Mouse (Mus musculus): ENCODE measurements around the gene Morf4l1.
A peak's percentile ranks its signal among the peaks of the same experiment; 100 is the strongest.

The Morf4l1 gene

DNA sequence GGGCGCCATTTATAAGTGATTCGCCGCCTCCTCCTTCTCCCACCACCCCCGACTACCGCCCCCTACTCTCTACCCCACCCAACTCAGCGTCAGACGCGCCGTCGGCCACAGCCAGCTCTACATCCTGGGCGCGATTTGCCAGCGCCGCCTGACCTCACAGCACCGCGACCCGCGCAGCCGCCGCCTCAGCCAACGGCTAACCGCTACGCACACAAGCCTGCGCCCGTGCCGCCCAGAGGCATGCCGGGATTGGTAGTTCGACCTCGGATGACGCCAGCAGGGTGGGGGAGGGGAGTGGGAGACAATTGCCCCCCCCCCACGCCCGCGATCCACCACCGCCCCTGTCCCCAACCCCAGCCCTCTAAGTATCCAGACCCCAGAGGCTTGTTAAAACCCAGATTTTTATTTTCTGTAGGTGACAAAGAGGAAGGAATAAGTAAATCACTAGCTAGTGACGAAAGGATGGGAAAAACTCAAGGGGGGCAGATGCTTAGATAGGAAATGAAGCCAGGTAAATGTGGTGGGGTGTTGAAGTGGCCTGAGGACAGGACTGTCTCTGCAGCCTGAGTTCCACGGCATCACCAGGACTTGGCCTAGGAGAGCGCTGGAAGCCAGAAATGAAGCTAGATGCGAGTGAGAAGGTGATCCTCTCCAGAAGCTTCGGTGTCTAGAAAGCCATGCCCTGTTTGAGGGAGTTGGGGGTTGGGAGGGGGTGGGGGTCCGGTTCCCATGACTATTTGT, at the start of gene Morf4l1:
TSS of gene Morf4l1 (minus strand) at position 208 of the 741 bp plus-strand sequence.
- DNase-seq: peak; percentile 98

DNA sequence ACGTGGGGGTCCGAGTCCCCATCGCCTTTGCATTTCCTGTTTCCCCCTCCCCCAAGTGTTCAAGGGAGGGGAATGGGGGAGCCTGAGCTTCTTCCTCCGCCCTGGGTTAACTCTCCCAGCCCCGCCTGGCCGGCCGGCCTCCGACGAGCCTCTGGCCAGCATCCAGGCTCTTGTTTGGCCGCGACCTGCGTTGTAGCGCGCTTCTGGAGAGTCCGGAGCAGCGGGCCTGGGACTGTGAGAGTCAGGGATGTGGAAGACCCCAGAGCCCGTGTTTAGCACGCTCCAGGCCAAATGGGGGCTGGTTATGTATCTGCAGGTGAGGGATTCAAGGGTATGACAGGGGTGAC, 49.1 kb upstream of the Morf4l1 start:
- DNase-seq: peak; percentile 56 to 64

DNA sequence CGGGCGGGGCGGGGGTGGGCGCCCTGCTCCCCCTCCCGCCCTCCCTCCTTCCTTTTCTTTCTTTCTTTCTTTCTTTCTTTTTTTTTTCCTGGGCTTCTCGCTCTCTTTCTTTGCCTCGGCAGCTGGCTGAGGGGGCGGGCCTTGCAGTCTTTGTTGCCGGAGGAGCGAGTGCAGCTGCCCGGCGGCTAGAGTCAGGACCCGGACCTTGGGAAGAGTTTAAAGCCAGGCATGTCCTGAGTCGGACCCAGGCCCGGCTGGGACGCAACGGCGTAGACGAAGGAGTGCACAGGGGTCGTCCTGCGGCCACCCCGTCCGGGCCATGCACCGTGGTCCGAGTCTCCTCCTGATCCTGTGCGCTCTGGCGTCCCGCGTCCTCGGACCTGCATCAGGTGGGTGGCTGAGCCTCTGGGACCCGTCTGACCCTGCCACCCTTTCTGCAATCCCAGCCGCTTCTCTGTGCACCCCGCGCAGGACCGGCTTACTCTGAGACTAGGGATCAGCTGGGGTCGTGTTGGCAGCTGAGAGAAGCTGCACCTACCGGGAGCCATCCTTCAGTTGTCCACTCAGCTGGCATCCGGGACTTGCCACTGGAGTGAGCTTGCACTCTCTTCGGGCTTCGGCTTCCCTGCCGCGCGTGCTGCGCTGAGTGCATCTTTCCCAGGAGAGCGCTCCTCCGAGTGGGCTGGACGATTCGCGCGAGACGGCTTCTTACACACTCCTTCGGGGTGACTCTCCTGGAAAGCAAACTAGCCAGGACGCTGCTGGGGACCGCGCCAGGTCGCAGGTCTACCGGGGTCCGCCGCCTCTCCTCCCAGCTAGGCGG, 48.6 kb upstream of the Morf4l1 start, which contains the start of gene Adamts7:
TSS of gene Adamts7 (plus strand) at position 144 of the 823 bp plus-strand sequence.
- peak; percentile 46 to 49 for DNase-seq

DNA sequence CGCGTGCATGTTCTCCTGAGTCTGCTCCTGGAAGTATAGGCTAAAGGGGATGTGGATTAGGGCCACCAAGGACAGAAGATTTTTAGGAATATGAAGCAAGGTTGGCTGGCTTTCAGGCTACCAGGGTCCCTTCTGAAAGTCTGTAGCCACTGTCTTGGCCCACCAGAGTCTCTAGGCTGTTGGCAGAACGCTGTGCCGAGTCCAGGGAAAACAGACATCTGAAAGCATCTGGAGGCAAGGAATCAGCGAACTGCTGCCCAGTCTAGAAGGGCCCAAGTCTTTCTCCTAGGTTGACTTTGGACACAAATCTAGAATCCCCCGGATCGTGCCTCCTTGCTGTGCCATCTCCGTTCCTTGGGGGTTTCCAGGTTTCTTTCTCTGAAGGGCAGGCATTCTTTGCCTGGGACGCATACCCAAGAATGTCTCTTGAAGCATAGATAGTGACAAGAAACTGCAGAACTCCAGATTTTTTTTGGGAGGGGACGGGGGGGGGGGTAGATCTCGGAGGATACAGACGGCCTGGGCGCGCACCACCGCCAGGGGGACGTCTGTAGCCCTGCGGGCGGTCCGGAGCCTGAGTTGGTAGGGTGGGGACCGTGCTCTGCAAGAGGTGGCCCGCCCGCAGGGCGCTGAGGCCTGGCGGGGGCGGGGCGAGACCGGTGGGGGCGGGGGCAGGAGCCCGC, 47.8 kb upstream of the Morf4l1 start:
- peak in 1 of 2 experiments; percentile 43 for DNase-seq

DNA sequence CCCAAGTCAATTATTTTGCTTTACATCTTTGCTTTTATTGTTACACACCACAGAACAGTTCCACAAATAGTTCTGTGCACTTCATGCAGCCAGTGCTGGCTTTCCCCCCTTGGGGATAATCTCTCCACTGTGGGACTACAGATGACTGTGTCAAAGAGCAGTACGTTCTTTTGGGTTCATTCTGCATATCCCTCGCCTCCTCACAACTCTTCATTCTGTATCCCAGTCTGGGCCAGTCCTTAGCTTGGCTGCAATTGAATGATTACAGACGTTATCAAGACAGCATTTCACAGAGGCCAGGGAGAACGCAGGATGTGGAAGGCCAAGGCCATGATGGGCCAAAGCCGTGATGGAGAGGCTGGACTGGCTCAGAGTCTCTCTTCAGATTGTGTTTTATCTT, 32.3 kb upstream of the Morf4l1 start:
- no peak for DNase-seq

DNA sequence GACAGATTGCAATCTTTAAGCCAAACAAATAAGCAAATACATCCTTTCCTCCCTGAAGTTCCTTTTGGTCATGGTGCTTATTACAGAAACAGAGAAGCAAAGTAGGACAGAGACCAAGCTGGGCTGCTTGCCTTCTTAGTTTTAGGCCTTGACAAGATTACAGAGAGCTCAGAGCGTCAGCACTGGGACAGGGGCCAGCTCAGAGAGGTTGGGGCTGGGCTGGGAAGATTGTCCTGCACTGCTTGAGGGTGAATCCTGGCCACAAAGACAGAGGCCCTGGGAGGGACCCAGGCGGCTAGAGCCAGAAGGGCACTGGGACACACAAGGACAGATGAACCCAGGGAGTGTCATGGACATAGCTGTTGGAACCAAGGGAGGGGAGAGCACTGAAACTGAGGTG, 31.2 kb upstream of the Morf4l1 start:
- no peak for DNase-seq

DNA sequence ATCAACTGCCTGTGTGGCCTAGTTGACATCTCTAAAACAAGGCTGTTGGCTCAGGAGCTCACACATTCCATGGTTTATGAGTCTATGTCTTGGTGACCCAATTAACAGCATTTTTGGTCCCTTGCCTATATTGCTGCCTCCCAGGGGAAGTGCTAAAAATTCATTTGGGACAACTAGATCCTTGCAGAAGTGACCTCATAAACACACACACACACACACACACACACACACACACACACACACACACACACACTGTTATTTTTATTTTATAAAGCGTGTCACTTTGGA, 22.0 kb upstream of the Morf4l1 start:
- peak; percentile 15 to 35 for DNase-seq

DNA sequence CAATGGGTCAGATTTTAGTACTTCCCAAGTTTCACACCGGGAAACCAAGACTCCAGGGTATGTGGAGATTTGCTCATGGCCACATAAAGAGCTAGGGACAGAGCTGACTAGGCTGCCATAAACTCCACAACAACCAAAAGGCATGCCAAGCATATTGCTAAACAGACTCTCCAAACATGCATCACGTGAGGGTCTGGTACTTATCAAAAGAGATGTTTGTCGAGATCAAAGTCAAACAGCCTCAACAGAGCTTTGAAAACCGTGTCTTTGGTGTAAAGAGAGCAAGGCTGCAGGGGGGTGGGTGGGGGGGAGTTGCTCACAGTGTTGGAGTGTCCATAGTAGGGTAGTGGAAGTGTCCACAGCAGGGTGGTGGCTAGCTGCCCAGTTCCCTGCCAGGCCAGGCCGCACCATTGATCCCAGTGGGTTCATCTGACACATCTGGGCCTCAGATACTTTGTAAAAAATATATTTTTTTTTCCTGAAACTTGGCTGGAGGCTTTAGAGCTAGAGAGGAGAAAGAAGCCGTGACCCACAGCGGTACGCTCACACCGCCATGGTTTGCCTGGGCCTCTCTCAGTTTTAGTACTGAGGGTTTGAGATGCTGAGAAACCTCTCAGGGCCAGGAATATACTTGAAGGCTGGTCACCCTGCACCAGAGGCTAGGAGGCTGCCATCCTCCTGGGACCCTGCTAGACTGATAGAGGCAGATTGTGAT, 21.5 kb upstream of the Morf4l1 start:
- peak; percentile 20 to 24 for DNase-seq

DNA sequence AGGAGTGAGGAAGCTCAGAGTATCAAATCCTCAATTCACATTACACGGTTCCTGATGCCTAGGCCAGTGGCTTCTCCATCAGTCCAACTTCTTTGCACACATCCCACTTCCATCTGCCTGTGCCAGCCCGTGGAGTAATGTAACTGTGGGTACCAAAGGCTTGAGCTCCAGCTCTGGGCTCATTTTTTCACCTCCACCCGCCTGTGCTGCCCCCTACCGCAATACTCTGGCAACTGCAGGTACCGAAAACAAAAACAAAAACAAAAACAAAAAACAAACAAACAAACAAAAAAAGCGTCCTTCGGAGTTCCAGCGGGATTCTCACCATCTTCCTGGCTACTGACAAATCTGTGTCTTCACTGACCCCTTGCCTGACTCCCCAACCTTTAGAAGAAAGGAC, 20.9 kb upstream of the Morf4l1 start:
- peak in 1 of 2 experiments; percentile 25 for DNase-seq

DNA sequence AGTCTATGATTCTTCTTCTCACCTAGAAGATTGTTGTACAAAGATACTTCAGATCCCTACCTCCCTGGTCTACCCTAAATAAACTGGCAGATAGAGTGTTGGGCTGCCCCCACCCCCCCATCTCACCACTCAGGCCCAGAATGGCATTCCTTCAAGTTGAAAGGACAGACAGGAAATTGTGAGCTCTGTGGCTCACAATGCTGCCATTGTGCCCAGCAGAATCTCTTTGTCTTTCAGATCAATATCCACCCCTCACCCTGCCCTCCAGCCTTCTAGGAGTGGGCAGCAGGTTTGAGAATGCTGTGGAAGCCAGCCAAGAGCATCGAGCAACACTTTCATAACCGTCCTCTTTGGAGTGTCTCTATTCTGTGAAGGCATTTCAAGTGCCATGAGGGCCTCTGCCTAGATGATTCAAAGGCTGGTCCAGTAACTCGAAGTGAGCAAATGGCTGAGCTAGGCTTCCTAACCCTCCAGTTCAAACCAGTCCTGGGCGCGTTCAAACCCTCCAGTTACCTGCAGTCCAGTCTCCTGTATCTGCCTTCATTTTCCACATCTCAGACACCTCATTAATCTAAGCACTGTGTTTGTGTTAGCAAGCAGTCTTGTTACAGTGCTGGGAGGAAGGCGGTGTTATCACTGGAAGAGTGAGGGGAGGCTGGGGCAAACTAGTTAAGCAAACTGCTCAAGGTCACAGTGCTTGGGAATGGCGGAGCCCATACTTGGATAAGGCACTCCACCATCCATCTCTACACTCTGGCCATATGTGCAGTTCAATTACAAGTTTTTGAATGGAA, 19.2 kb upstream of the Morf4l1 start:
- DNase-seq: no peak

DNA sequence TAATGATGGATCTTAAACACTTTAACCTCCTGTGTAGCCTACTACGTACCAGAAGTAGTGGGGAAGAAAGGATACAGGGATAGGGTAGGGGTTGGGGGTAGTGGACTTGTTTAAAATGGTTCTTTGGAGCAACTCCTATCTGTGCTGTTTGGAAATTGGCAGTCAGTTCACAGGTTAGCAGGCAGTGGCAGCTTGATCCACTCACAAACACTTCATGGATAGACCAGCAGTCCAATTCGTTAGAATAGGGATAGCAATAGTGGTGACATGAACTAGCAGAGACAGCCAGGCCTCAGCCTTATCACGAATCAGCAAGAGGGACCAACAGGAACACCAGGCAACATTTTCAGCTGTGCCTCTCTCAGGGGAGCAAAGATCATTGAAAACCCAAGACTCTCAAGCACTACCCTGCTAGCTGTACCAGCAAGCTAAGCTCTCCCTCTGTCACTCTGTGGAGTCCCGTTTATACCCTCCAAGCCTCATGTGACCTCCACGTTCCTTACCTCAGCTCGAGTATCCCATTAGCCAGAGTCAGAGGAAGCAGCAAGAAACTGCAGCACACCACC, 14.1 kb upstream of the Morf4l1 start:
- no peak for DNase-seq

DNA sequence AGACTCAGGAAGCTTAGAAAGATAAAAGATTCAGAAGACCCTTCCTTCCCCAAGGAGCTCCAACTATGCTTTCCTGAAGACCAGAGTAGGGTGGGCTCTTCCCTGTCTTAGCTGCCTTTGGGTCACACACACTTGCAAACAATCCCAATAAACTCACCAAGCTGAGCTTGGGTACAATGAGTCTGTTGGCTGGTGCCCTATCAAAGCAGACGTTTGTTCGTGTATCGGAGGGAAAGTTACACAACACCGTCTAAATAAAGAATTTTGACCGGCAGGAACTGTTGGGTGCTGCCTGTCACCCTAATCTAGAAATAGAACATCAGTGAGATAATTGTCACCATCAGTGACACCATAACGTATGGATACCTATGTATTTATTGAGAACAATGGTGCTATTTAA, 12.6 kb upstream of the Morf4l1 start:
- DNase-seq: no peak

DNA sequence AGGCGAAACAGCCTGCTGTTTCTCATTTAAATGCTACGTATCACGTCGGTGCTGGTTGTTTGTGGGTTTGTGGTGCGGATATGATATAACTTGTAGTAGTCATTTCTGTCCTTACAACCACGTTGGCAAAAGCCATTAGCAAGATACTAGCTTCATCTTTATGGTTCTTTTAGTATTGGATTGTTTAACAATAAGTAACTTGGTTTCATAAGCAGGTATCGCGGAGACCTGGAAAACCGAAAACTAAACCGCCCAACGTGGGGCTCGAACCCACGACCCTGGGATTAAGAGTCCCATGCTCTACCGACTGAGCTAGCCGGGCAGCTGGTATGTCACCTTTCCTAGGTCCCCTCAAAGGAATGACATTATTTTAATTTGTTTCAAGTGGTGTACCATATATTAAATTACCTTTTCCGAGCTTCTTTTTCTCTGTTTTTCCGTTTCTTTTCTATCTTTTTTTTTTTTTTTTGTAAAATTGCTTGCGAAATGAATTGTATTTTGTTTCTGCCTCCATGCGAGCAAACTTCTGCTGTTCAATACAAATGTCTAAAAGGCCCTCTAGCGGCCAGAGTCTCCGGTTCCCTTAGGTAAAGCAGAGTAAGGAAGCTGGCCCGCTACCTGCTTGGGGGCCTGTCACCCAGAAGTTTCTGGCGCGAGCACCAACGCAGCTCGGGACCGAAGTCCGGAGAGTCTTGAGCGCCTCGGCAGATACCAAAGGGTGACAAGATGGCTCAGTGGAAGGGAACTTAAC, 11.9 kb upstream of the Morf4l1 start:
- DNase-seq: peak; percentile 76 to 77

DNA sequence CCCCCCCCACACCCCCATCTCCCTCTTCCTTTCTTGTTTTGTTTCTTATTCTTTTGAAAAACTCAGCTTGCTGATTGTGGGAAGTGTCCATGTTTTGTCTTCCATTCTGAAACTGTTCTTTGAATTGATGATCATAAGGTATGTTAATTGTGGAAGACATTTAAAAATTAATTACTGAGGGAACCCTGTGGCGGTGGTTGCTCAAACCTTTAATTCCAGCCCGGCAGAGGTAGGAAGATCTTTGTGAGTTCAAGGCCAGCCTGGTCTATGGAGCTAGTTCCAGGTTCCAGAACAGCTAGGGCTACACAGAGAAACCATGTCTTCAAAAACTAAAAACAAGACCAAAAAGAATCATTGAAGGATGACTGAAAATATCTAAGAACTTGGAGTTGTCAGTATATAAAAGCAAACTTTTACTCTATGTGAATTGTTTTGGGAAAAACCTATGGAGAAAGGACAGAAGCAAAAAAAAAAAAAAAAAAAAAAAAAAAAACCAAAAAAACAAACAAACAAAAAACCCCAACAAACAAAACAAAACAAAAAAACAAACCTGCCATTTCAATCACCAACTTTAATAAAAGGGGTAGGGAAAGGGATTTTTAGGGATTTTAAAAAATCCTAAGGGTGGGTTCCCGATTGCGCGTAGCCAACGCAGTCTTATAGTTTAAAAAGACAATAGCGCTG, 11.0 kb upstream of the Morf4l1 start:
- no peak for DNase-seq

DNA sequence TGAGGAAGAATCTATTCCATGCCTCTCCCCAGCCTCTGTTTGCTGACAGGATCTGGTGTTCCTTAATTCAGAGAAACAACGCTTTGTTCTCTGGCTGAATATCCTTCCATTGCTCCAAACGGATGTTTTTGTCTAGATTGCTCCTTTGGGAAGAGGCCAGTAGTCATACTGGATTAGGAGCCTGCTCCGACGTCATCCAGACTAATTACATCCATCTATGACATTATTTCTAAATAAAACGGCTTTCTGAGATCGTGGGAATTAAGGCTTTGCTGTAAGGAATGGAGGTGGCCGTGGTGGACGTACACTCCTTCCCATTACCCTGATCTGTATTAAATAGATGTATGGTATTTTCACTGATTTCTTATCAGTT, 10.3 kb upstream of the Morf4l1 start:
- DNase-seq: no peak

DNA sequence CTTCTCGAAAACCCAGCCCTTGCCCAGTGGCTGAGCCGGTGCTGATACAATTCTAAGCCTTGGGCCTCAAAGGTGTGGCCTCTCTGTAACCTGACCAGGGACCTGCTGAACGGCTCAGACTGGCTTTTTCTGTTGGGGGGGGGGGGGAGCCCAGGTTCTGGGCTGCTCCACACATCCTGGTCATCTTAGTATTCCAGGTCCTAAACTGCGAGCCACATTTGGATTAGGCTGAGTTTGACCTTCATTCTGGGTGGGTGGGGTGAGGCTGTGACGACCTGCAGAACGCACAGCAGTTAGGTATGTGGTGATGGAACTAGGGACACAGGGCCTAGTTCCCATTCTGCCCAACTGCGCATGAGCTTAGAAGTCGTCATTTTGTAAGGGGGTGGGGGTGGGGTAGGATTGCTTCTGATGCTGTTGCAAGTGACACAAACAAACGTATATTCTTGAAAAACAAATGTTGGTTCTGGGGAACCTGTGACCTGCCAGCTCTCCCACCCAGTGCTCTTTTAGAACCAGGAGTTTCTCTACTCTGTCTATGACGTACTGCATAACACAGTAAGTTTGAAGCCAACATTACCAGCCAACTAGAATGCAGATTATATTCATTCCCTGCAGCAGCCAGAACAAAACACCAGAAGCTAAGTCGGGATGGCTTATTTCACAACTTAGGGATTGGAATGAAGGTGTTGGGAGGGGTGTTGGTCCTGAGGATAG, 9.7 kb upstream of the Morf4l1 start:
- DNase-seq: no peak

DNA sequence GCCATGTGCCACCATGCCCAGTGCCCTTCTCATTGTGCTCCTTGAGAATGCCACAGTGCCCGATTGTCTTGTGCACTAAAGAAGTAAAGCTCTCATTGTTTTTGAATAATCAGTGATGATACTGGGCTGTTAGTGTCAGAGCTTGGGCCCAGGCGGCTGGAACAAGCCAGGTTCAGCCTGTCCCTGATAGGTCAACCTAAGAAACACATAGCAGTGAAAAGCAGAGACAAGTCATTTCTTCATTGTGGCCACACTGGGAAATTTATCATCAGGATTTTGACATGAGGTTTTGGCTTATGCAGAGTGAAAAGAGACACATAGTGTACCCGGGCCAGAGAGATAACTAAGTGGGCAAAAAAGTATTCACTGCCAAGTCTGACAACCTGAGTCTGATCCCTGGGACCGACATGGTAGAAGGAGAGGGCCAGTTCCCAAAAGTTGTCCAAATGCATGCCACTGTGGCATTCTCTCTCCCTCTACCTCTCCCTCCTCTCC, 7.7 kb upstream of the Morf4l1 start:
- DNase-seq: no peak

DNA sequence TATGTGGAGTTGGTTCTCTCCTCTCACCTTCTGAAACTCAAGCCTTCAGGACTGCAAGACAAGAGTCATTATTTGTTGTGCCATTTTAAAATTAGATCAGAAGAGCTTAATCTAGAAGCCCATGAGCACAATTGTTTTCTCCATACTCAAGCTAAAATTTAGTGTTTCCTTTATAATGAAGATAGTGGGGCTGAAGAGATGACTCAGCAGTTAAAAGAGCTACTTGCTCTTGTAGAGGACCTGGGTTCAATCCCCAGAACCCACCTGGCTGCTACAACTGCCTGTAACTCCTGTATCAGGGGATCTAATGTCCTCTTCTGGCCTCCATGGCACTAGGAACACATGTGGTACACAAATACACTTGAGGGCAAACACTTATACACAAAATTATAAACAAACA, 2.7 kb upstream of the Morf4l1 start:
- no peak for DNase-seq

DNA sequence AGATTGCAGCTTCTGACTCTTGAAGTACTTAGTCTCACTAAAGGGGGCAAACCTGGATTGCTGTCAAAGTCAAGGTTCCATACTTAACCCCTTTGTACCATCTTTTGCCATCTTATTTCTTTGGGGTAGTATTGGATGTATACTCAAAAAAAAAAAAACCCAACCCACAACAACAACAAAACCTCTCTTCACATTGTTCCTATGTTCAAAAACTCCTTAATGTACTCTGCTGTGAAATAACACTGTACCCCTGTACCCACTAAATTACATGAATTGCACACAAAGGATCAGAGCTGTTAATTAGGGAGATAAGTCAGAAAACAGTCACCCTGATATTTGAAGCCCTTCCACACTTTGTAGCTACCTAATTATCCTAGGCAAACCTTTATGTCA, 730 bp upstream of the Morf4l1 start:
- DNase-seq: no peak
